Mouse (Mus musculus): Measurements from ENCODE around the gene Mapkap1.

The Mapkap1 gene

DNA sequence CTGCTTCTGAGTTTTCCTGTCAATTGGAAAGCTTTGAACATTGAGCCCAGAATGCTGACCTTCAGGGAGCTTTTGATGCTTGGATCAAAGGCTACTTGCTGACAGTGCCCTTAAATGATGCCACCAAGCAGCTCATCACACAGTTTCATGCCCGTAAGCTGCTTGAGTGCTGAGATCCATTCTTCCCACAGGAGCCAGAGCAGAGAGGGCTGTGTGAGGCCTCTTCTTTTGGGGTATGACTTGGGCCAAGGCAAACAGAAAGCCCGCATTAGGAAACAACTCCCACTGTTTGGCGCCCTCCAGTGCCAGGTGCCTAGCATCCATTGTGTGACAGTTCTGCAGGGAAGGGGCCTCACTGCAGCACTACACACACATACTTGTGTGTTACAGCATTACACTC lies 123.5 kb downstream of the Mapkap1 start:
- DNase-seq (ENCODE audit: low read depth, low spot score): peak; percentile 37

DNA sequence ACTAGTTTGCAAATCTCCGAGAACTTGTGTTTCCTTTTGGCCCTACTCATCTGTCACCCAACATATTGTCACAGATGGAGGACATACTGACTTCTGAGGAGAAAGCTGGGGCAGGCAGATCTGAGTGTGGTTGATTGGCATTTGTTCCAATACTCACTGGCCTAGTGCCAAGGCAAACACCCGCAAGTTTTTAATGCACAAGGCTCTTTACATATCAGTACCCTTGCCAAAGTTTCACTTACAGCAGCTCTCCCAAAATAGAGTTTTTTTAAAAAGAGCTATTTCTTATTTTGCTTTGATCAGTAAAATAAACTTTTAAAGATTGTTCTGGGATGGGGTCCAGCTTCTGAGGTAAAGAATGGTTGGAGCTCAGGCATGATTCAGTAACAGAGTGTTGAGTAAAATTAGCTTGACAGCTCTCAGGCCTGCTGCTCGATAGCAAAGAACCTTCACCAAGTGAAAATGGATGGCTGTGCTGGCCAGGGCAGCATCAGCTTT lies 125.3 kb downstream of the Mapkap1 start:
- no peak for DNase-seq (ENCODE audit: low read depth, low spot score)

DNA sequence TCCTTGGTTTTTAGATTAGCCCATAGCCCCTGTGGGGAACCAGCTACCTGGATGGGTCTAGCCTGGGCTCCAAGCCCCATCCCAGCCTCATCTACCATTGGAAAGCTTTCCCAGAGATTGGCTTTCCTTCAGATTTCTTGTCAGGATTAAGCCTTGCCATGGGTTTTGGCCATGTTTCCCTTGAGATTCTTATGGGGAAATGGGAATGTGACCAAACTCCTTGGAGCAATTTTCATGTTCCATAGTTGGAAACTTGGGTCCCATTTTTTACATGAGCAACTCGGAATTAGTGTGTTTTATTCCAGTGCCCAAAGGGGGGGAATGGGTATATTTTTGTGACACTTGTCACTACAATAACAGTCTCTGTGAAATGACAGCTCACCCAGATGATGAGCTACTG lies 125.8 kb downstream of the Mapkap1 start:
- DNase-seq (ENCODE audit: low read depth, low spot score): no peak

DNA sequence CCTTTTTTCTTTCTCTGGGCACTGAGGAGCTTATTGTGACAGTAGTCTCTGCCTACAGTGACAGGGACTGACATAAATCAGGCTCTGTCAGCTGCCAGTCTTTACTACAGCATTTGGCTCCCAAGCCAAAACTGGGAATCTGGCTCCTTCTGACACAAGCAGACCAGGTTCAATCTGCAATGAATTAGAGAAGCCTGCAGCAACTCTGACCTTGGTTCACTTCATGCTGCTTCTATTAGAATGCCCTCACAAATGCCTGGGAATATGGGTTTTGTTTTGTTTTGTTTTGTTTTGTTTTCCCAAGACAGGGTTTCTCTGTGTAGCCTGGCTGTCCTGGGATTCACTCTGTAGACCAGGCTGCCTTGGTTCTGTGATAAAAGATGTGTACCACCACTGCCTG lies 126.7 kb downstream of the Mapkap1 start:
- DNase-seq (ENCODE audit: low read depth, low spot score): no peak

- no peak for DNase-seq (ENCODE audit: low read depth, low spot score)
These were observed 128.4 kb downstream of the Mapkap1 start for GRCm38 (mm10) chr2:34534996-34535395.

DNA sequence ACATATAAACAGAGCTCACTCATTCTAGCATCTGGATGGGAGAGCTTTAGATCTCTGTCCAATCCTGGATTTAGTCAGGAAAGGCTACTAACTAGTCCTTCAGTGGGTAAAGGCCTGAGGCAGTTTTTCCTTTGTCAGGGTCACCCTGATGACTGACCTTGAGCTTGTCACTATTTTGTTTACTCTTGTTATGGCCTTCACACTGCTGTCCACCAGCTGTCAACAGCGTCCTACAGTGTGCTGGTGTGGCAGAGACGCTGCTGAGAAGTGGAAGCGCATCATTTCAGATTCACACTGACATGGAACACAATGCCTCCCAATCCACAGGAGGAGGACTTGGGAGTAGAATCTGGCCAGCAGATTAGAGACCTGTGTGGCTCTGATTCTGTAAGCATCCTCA lies 130.8 kb downstream of the Mapkap1 start:
- no peak for DNase-seq (ENCODE audit: low read depth, low spot score)

DNA sequence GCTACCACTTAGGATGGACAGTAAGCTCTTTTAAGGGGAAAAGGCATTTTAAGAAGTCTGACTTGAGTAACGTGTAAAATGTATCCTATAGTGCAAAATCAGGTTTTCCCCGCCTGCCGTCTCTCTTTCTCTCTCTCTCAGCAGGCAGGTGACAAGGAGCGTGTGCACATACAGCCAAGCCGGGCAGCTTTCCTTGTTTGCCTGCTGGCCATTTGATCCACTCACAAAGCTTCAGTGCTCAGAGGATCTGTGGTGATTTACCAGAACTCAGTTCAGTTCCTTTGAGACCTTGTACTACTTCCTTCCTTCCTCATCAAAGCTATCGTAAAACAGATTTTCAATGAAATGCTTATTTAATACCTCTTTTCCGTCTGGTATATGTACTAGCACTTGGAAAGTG lies 137.0 kb downstream of the Mapkap1 start:
- no peak for DNase-seq (ENCODE audit: low read depth, low spot score)

DNA sequence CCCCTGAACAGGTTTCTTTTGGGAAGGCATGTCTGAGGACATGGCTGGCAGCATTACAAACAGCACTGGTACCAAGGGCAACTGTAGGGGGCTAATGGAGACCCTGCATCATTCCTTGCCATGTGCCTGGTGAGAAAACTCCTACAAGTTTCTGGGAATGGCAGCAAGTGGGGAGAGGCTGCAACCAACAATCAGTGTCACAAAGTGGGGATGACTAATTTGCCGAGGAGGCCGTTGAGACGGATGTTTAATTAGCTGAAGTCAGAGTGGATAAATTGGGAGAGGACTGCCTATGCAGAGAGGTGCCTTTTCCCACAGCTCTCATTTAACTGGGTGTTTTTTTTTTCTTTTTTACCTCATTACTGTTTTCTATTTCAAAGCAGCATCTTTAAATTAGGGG lies 137.4 kb downstream of the Mapkap1 start:
- DNase-seq (ENCODE audit: low read depth, low spot score): no peak

DNA sequence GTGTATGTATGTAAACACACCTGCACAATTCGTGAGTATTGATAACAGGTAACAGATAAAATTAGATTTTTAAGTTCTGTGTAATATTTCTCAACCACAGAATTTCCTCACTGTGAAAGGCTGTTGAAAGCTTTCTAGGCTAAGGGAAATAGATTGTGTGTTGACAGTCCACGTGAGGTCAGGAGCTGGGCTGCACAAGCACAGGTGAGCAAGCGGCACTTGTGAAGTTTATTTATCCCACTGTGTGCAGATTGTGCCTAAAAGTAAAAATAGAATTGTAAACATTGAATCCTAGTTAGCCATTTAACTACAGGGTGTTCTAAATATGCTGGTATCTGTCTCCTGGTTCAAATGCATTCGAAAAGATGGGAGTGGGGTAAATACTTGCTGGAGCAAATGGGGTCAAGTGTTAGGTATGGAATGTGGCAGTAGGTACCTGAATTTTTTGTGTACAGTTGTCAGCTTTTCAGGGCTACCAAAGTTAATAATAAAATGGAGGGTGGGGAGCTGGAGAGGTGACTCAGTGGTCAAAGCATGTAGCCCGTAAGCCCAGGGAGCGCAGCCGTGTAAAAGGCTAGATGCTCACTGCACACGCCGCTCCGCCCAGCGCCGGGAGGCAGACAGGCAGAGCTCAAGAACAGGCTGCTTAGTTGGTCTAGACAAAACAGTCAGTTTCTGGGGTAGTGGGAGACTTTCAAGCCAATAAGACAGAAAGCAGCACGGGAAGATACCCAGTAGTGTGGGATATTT lies 138.2 kb downstream of the Mapkap1 start:
- no peak for DNase-seq (ENCODE audit: low read depth, low spot score)

GRCm38 (mm10) chr2:34546176-34546677 lies 139.7 kb downstream of the Mapkap1 start:
- DNase-seq (ENCODE audit: low read depth, low spot score): no peak

DNA sequence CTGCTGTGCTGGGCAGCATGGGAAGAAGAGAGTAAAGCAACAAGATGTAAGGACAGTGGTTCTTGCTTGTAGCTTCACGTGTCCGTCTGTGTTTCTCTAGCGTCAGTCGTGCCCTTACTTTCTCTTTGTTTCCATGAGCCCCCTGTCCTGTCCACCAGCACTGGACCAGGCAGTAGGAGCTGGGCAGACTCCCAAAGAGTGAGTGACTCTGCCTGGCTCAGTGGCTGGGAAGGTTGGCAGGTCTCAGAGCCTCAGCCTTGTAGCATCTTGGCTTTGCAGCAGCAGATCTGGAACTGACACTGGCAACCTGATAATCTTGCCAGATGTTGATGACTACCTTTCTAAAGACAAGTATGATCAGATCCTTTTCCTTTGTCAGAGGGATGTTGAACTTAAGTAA lies 140.9 kb downstream of the Mapkap1 start:
- DNase-seq (ENCODE audit: low read depth, low spot score): no peak

GRCm38 (mm10) chr2:34548961-34549360 lies 142.4 kb downstream of the Mapkap1 start:
- DNase-seq (ENCODE audit: low read depth, low spot score): no peak

- no peak for DNase-seq (ENCODE audit: low read depth, low spot score)
These were observed 142.9 kb downstream of the Mapkap1 start for GRCm38 (mm10) chr2:34549469-34549868.

DNA sequence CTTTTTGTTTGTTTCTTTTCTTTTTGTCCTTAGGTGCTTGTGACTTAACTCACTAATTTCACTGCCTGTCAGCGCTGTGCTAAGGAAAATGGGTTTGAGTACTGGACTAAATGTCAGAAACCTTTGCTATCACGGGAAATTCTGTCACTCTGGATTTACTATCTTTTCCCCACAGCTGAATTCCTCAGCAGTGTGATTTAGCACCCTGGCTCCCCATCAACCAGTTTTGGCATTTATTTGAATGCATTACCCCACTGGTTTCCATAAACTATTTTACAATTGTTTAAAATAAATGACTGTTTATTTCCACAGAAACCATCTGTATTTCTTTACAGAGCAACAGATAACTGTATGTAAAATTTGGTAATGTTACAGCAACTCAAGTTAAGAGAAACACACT lies 146.2 kb downstream of the Mapkap1 start:
- no peak for DNase-seq (ENCODE audit: low read depth, low spot score)

DNA sequence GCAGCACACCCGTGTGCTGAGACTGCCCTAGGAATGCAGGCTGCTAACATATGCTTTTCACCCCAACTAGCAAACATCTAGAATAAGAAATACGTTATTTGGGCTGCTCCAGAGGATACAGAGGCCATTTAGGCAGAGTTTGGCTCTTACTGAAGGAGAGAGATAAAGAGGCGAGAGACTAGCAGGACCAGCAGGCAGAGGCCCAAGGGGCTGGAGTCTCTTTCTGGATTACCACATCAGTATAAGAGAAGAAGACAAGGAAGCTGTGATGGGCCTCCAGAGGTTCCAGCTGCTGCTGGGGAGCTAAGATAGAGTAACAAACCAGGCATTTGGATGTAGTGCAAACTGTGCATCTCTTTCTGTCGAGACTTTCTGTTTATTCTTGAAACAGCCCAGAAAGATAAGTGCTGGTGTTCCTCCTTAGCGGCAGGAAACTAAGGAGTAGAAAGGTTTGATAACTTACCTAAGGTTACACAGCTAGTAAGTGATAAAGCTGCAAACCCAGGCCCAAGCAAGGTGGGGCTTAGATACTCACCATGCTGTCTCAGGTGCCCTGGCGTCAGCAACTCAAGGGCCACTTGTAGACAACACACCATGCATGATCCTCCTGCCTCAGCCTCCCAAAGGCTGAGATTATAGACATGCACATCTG lies 147.1 kb downstream of the Mapkap1 start:
- DNase-seq (ENCODE audit: low read depth, low spot score): no peak

DNA sequence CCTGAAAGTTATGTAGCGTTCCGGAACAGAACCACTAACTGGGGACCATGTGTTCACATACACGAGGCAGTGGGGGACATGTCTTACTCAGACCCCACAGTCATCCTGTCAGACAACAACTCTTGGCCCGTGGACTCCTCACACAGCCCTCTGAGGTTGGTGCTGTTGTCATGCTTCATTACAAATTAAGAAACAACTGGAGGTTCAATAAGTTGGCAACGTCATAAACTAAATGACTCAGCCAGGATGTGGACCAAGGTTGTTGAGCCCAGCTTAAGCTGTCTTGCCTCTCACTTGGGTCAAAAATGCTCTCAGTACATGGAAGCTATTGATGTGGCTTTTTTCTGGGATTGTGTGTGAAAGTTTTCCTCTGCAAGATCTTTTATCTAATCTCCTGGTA lies 153.6 kb downstream of the Mapkap1 start:
- DNase-seq (ENCODE audit: low read depth, low spot score): no peak

DNA sequence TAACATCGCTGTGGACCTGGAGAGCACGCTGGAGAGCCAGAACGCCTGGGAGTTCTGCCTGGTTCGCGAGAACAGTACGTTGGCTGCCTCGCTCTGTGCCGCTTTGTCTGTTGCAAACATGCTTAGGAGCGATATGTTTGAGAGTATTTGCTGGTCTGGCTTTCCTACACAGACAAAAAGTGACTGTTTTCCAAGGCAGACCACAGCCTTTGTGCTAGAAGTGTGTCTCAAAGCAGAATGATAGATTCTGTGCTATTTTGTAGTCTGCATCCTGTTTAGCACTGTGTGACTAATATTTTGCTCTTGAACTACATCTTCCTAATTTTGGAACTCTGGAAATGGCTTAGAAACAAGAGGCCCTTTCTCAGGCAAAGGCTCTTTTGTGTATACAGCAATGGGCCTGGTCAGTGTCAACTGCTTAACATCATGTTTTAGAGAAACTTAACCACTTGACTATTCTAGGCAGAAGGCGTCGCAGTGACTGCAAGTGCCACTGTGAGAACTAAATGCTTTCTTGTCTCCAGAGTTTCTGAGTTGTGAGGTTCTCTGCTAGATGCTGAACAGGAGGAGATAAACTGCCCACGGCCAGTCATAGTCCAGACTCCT lies 156.6 kb downstream of the Mapkap1 start:
- no peak for DNase-seq (ENCODE audit: low read depth, low spot score)

GRCm38 (mm10) chr2:34563865-34564264 lies 157.3 kb downstream of the Mapkap1 start:
- DNase-seq (ENCODE audit: low read depth, low spot score): no peak

GRCm38 (mm10) chr2:34566146-34566545 lies 159.6 kb downstream of the Mapkap1 start:
- no peak for DNase-seq (ENCODE audit: low read depth, low spot score)

DNA sequence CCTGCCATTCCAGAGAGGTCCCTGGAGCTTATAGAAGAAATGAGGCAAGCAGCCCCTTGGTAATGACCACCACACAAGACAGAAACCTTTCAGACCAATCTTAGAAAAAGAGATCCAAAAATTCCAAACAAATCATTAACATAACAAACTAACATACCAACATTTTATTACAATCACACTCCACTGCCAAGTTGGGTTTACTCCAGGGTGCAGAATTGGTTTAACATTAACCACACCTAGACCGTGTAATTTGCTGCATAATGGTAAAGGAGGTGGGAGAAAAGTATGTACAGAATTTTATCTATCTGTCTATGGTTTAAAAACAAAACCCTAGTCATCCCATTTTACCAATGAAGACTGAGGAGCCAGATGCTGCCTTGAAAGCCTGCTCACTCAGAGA lies 160.0 kb downstream of the Mapkap1 start:
- no peak for DNase-seq (ENCODE audit: low read depth, low spot score)

DNA sequence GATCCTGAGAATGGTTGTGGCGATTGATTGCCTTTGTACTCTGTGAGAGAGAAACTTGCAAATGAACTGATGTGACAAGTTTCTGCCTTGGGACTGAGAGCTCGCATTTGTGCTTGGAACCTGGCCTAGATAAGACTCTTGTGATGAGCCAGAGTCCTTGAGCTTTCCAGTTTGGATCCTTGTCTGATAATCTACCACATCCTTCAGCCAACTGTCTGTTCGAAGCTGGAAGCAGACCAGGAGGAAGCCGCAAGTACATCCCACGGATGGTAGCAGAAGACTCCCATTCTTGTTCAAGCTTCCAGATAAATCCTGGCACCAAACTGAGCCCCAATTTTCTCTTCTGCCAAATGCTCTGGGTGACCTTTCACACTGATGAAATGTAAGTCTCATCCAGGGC lies 162.6 kb downstream of the Mapkap1 start:
- no peak for DNase-seq (ENCODE audit: low read depth, low spot score)

GRCm38 (mm10) chr2:34570378-34570777 lies 163.8 kb downstream of the Mapkap1 start:
- no peak for DNase-seq (ENCODE audit: low read depth, low spot score)

GRCm38 (mm10) chr2:34571096-34571495 lies 164.5 kb downstream of the Mapkap1 start:
- DNase-seq (ENCODE audit: low read depth, low spot score): no peak
